Mouse (Mus musculus): ENCODE measurements around the gene Gm20696. TPM values are rescaled to one million over a fixed set of nuclear protein-coding genes. Genes with fewer than 3 reads are reported as not detected.

The Gm20696 gene
- polyA plus RNA-seq, 1 experiment from 2014 or later, result 3.6 TPM

DNA sequence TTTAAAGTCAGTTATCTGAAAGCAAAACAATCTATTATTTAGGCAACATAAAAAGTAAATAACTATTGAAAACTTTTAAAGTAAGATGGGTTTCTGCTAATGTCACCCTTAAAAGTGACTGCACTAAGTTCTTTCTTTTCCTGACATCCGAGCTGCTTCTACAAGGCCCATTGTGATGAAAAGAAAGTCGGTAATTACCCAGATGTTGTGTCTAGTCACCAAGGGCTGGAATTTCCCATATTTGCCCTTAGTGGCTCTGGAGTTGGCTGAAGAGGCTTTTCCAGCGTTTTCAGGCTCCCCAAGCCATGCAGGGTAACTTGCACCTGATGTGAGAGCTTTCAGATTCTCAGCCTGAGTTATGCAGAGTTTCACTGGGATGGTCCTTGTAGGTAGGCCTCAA is 125.5 kb downstream of the Gm20696 start:
- 56% methylated on average over 3 of the region's 3 CpGs for WGBS
- ATAC-seq, result no peak
- Histone ChIP-seq H3K36me3 (no peaks in the 10 kb centered on the region), H3K9ac (replicated peaks) (no peak overlapping the region), H3K4me3 (replicated peaks) (no peak overlapping the region), H3K27me3 (no peaks in the 10 kb centered on the region), H3K4me2 (replicated peaks) (no peak overlapping the region), H3K4me1 (replicated peaks) (no peaks in the 10 kb centered on the region), H3K9me3 (no peaks in the 10 kb centered on the region), H3K27ac (no peak overlapping the region)

DNA sequence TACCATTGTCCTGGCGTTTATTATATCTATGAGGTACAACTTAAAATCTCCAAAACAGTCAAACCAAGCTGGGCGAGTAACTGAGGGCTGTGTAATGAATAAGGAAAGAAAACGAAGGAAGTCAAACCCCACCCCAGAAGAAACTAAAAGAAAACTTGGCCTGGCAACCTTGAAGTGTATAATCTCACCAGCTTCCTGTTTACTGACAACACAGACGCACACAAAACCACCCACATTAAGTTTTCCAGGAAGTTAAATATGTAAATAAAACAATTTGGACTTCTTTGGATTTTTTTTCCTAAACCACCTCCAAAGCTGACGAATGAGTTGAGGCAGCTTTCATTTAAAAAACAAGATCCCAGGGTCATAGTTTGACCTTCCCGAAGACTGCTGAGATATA is 125.9 kb downstream of the Gm20696 start:
- WGBS, result 83% methylated on average over 6 of the region's 6 CpGs

DNA sequence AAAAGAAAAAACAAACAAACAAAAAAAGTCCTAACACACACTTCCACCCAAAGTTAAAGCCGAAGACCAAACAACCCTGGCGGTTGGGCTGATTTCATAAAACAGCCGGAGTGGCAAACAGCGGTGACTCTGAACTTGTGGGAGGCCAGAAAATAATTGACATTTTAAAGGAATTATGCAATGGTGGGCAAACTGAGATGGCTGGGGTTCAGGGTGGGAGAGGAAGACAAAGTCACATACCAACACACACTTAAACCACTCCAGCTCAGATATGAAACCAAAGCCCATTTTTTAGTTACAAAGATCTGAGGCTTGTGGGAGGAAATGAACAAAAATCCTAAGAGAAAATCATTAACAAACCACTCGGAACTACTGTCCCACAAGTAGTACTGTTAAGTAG is 126.5 kb downstream of the Gm20696 start:
- Histone ChIP-seq H3K4me2 (replicated peaks) (no peak overlapping the region), H3K9ac (replicated peaks) (no peak overlapping the region), H3K36me3 (no peaks in the 10 kb centered on the region), H3K4me1 (replicated peaks) (no peaks in the 10 kb centered on the region), H3K4me3 (replicated peaks) (no peak overlapping the region), H3K27me3 (no peaks in the 10 kb centered on the region), H3K27ac (no peak overlapping the region), H3K9me3 (no peaks in the 10 kb centered on the region)
- 89% methylated on average over 5 of the region's 5 CpGs for WGBS
- no peak for ATAC-seq

More for the DNA sequence above, 125.9 kb downstream of the Gm20696 start:
- Histone ChIP-seq H3K4me1 (replicated peaks) (no peaks in the 10 kb centered on the region), H3K9me3 (no peaks in the 10 kb centered on the region), H3K27me3 (no peaks in the 10 kb centered on the region), H3K4me2 (replicated peaks) (no peak overlapping the region), H3K27ac (no peak overlapping the region), H3K4me3 (replicated peaks) (no peak overlapping the region), H3K9ac (replicated peaks) (no peak overlapping the region), H3K36me3 (no peaks in the 10 kb centered on the region)
- ATAC-seq, result no peak

- H3K4me3 ChIP-seq (replicated peaks), result no peak overlapping the region
- H3K9me3 ChIP-seq, result no peaks in the 10 kb centered on the region
- no peak overlapping the region for H3K27ac ChIP-seq
- WGBS, result 86% methylated on average over 17 of the region's 17 CpGs
- no peak overlapping the region for H3K9ac ChIP-seq (replicated peaks)
- H3K4me1 ChIP-seq (replicated peaks), result no peaks in the 10 kb centered on the region; the same call in 1 of the 2 replicates
- H3K36me3 ChIP-seq, result no peaks in the 10 kb centered on the region
- no peaks in the 10 kb centered on the region for H3K27me3 ChIP-seq
- H3K4me2 ChIP-seq (replicated peaks), result no peak overlapping the region
- no peak for ATAC-seq
Measured at GRCm38 (mm10) chr6:99538194-99538941, 128.2 kb downstream of the Gm20696 start.

DNA sequence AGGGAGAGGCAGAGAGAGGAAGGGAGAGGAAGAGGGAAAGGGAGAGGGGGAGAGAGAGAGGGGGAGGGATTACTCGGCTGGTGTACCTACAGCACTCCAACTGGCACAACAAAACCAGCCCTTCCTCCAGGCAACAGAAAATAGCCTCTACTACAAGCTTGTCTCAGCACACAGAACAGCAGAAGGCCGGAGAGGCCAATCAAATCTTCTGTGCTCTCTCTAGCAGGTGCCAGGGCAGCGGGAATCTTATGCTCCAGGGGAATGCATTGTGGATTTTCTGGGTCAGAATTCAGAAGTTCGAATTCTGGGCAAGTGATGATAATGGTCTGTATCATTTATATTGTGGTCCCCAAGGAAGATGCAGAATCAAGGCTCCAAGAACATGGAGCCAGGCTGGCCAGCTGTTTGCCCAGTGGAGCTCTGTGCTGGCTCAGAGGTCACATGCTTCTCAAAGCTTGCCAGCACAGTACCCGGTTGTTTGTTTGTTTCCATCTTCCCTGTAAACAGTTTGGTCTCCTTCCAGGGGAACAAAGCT is 132.3 kb downstream of the Gm20696 start:
- H3K4me3 ChIP-seq (replicated peaks), result no peak overlapping the region
- no peaks in the 10 kb centered on the region for H3K36me3 ChIP-seq
- no peaks in the 10 kb centered on the region; the same call in 1 of the 2 replicates for H3K4me1 ChIP-seq (replicated peaks)
- H3K9ac ChIP-seq (replicated peaks), result no peak overlapping the region
- no peak overlapping the region for H3K4me2 ChIP-seq (replicated peaks)
- no peak for ATAC-seq
- WGBS, result 53% methylated on average over 5 of the region's 5 CpGs
- H3K27me3 ChIP-seq, result no peaks in the 10 kb centered on the region
- no peaks in the 10 kb centered on the region for H3K9me3 ChIP-seq
- no peak overlapping the region for H3K27ac ChIP-seq

- H3K36me3 ChIP-seq, result peaks cover 2% of the 10 kb centered on the region; the same call in 1 of the 2 replicates
- H3K4me1 ChIP-seq (replicated peaks), result no peaks in the 10 kb centered on the region; the same call in 1 of the 2 replicates
- H3K4me2 ChIP-seq (replicated peaks), result no peak overlapping the region
- no peak for ATAC-seq
- no peaks in the 10 kb centered on the region for H3K27me3 ChIP-seq
- no peak overlapping the region for H3K4me3 ChIP-seq (replicated peaks)
- WGBS, result 92% methylated on average over 4 of the region's 4 CpGs
- H3K27ac ChIP-seq, result no peak overlapping the region
- H3K9me3 ChIP-seq, result peaks cover 2% of the 10 kb centered on the region; the same call in 1 of the 2 replicates
- no peak overlapping the region for H3K9ac ChIP-seq (replicated peaks)
Measured at GRCm38 (mm10) chr6:99532458-99532857, 134.1 kb downstream of the Gm20696 start.

- Histone ChIP-seq H3K4me3 (replicated peaks) (no peak overlapping the region), H3K4me1 (replicated peaks) (peaks cover 5% of the 10 kb centered on the region), H3K9me3 (peaks cover 5% of the 10 kb centered on the region; the same call in 1 of the 2 replicates), H3K27ac (no peak overlapping the region), H3K36me3 (peaks cover 10% of the 10 kb centered on the region; the same call in 1 of the 2 replicates), H3K9ac (replicated peaks) (no peak overlapping the region), H3K27me3 (no peaks in the 10 kb centered on the region), H3K4me2 (replicated peaks) (no peak overlapping the region)
- ATAC-seq, result no peak
- 72% methylated on average over 2 of the region's 2 CpGs for WGBS
Measured at GRCm38 (mm10) chr6:99528972-99529371, 137.6 kb downstream of the Gm20696 start.

DNA sequence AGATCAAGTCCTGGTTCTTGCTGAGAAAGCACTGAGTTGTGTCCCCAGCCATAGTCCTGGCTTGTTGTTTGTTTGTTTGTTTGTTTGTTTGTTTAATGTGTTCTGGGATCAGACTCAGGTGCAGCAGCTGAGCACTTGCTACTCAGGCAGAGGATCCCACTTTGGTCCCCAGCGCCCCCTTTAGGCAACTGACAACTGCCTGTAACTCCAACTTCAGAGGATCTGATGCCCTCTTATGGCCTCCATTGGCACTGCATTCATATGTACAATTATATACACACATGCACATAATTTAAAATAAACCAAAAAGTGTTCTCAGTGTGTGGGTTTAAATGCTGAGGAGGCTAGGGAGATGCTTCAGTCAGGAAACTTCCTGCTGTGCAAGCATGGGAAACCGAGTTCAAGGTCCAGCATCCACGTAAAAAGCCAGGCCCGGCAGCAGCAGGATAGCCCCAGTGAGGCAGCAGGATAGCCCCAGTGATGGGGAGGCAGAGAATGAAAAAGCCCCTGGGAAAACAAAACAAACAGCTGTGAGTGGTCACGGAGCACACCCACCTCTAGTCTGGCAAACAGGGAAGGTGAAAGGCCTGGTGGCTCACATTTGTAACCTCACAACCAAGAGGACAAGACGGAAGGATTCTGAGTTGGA is 139.0 kb downstream of the Gm20696 start:
- Histone ChIP-seq H3K9me3 (peaks cover 5% of the 10 kb centered on the region; the same call in 1 of the 2 replicates), H3K4me1 (replicated peaks) (peaks cover 12% of the 10 kb centered on the region), H3K27me3 (no peaks in the 10 kb centered on the region), H3K4me2 (replicated peaks) (no peak overlapping the region), H3K36me3 (peaks cover 10% of the 10 kb centered on the region; the same call in 1 of the 2 replicates), H3K9ac (replicated peaks) (no peak overlapping the region), H3K4me3 (replicated peaks) (no peak overlapping the region), H3K27ac (no peak overlapping the region)
- no peak for ATAC-seq
- 96% methylated on average over 6 of the region's 6 CpGs for WGBS

- H3K27me3 ChIP-seq, result no peaks in the 10 kb centered on the region
- H3K4me1 ChIP-seq (replicated peaks), result peaks cover 18% of the 10 kb centered on the region
- WGBS, result 61% methylated on average over 8 of the region's 8 CpGs
- H3K27ac ChIP-seq, result no peak overlapping the region
- no peak overlapping the region for H3K4me3 ChIP-seq (replicated peaks)
- no peak for ATAC-seq
- peaks cover 10% of the 10 kb centered on the region; the same call in 1 of the 2 replicates for H3K36me3 ChIP-seq
- H3K9ac ChIP-seq (replicated peaks), result no peak overlapping the region
- H3K9me3 ChIP-seq, result peaks cover 5% of the 10 kb centered on the region; the same call in 1 of the 2 replicates
- no peak overlapping the region for H3K4me2 ChIP-seq (replicated peaks)
Measured at GRCm38 (mm10) chr6:99525351-99525750, 141.2 kb downstream of the Gm20696 start.

DNA sequence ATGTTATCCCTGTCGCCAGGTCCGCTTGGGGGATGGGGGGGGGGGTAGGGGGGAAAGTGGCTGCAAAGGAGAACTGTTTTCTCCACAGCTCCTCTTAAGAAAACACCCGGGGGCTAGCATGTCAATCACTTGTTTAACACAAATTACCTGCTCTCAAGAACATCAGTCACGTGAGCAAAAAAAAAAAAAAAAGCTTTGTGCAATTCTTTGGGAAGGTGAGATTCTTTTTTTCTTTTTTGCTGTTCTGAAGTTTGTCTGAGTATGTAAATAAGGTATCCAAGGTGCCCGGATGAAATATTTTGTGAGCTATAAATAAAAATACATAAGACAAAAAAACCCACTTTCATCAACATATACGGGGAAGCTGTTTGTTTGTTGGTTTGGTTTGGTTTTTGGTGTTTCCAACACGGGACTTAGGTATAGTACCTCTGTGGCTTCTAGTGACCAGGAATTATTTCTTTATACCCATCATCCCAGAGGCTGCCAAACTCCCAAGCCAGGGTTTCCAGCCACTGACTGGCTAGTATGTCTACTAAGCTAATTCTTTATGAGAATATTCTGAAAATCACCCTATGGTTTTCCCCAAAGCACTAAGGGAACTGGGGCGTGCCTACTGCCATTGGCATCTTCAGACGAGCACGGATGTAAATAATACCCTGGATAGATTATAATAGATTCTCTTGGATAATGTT is 142.8 kb downstream of the Gm20696 start:
- Histone ChIP-seq H3K4me2 (replicated peaks) (peak overlapping the region; percentile 100), H3K9ac (replicated peaks) (peak overlapping the region; percentile 93), H3K27me3 (no peaks in the 10 kb centered on the region), H3K9me3 (peaks cover 5% of the 10 kb centered on the region; the same call in 1 of the 2 replicates), H3K4me1 (replicated peaks) (peaks cover 28% of the 10 kb centered on the region), H3K4me3 (replicated peaks) (peak overlapping the region; percentile 78), H3K27ac (peak overlapping the region; percentile 99), H3K36me3 (peaks cover 10% of the 10 kb centered on the region; the same call in 1 of the 2 replicates)
- WGBS, result 26% methylated on average over 10 of the region's 10 CpGs
- no peak for ATAC-seq

GRCm38 (mm10) chr6:99523109-99523632 is 143.4 kb downstream of the Gm20696 start:
- Histone ChIP-seq H3K27me3 (no peaks in the 10 kb centered on the region), H3K4me3 (replicated peaks) (peak overlapping the region; percentile 78), H3K9me3 (peaks cover 5% of the 10 kb centered on the region; the same call in 1 of the 2 replicates), H3K4me1 (replicated peaks) (peaks cover 31% of the 10 kb centered on the region), H3K4me2 (replicated peaks) (peak overlapping the region; percentile 100), H3K27ac (peak overlapping the region; percentile 99), H3K9ac (replicated peaks) (peak overlapping the region; percentile 93), H3K36me3 (peaks cover 10% of the 10 kb centered on the region; the same call in 1 of the 2 replicates)
- under 1% methylated on average over 22 of the region's 22 CpGs for WGBS
- peak; percentile 57 for ATAC-seq
